Comparison of ENCODE assay signal across 26 mouse cellular contexts in the genomic region with DNA sequence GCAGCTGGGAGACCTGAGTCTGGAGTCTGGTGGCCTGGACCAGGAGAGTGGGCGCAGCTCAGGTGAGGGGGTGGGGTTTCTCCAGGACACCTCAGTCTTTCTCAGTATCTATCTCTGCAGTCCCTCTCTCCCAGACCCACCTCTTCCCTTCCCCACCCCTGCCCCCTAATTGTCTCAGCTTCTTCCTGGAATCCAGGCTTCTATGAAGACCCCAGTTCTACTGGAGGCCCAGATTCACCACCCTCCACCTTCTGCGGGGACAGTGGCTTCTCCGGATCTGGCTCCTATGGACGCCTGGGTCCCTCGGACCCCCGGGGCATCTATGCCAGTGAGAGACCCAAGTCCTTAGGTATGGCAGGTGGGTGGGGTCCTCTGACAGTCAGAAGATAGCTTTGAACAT. TPM values are rescaled to one million over a fixed set of nuclear protein-coding genes. Genes with fewer than 3 reads are reported as not detected.
DNase-seq lines count a peak whose midpoint lies in the region; ATAC-seq lines count a peak whose summit lies in the region.
"Had no signal": no experiment of that assay in that cellular context is flagged by ENCODE, and none has a peak within 500 bp of the region (broad histone marks: within the 10 kb centered on the region; RNA-seq: fewer than 3 reads in every experiment).

No protein-coding gene starts in this region.

- H3K9ac ChIP-seq in heart, embryonic 13.5 days, result peak overlapping the region; percentile 57
- no peak overlapping the region for H3K9ac ChIP-seq in heart, embryonic 16.5 days (ENCODE audit: low read length)
- H3K9ac ChIP-seq in forebrain, embryonic 11.5 days (ENCODE audit: low read length), result no peak overlapping the region
- H3K9ac ChIP-seq: embryonic facial prominence, embryonic 12.5 days; embryonic facial prominence, embryonic 15.5 days; forebrain, embryonic 12.5 days; forebrain, embryonic 15.5 days; hindbrain, embryonic 13.5 days had no signal

- peaks cover 56% of the 10 kb centered on the region for H3K4me1 ChIP-seq in heart, embryonic 13.5 days
- H3K4me1 ChIP-seq in heart, embryonic 16.5 days (ENCODE audit: control insufficient read depth, insufficient read depth, low read length), result peaks cover 26% of the 10 kb centered on the region
- H3K4me1 ChIP-seq in embryonic facial prominence, embryonic 10.5 days, result peaks cover 57% of the 10 kb centered on the region
- peaks cover 14% of the 10 kb centered on the region for H3K4me1 ChIP-seq in forebrain, embryonic 11.5 days (replicated peaks; ENCODE audit: control insufficient read depth, insufficient read depth, low read length)

- H3K27me3 ChIP-seq in heart, embryonic 13.5 days (replicated peaks), result peaks cover 25% of the 10 kb centered on the region
- H3K27me3 ChIP-seq in heart, embryonic 16.5 days (ENCODE audit: control insufficient read depth, insufficient read depth, low read length), result peaks cover 6% of the 10 kb centered on the region
- H3K27me3 ChIP-seq in embryonic facial prominence, embryonic 10.5 days (replicated peaks; ENCODE audit: low read depth, poor library complexity, severe bottlenecking), result peaks cover 53% of the 10 kb centered on the region
- peaks cover 30% of the 10 kb centered on the region for H3K27me3 ChIP-seq in forebrain, embryonic 11.5 days (ENCODE audit: control insufficient read depth, insufficient read depth, low read length)

- no peak for ATAC-seq in heart, embryonic 13.5 days (ENCODE audit: extremely low read depth, insufficient number of reproducible peaks, low FRiP score, low TSS enrichment)
- no peak for ATAC-seq in heart, embryonic 16.5 days (replicated peaks; ENCODE audit: extremely low read depth, insufficient read depth, low FRiP score)
- no peak for ATAC-seq in forebrain, embryonic 11.5 days (replicated peaks; ENCODE audit: low FRiP score)
- ATAC-seq: CD4-positive, CD25-positive, alpha-beta regulatory T cell, adult 4 months; forebrain, embryonic 15.5 days; hindbrain, embryonic 16.5 days; intestine, postnatal 0 days had no signal

- H3K4me2 ChIP-seq in heart, embryonic 13.5 days, result peak overlapping the region; percentile 19
- no peak overlapping the region for H3K4me2 ChIP-seq in heart, embryonic 16.5 days (ENCODE audit: low read depth, low read length)
- H3K4me2 ChIP-seq in forebrain, embryonic 11.5 days (ENCODE audit: low read depth, low read length, severe bottlenecking), result no peak overlapping the region
- H3K4me2 ChIP-seq: embryonic facial prominence, embryonic 12.5 days; embryonic facial prominence, embryonic 15.5 days; forebrain, embryonic 12.5 days; forebrain, embryonic 15.5 days; hindbrain, embryonic 13.5 days had no signal

- peaks cover 87% of the 10 kb centered on the region for H3K36me3 ChIP-seq in heart, embryonic 13.5 days
- H3K36me3 ChIP-seq in heart, embryonic 16.5 days (ENCODE audit: control insufficient read depth, insufficient read depth), result peaks cover 46% of the 10 kb centered on the region
- H3K36me3 ChIP-seq in embryonic facial prominence, embryonic 10.5 days (replicated peaks), result peaks cover 89% of the 10 kb centered on the region
- H3K36me3 ChIP-seq in forebrain, embryonic 11.5 days (ENCODE audit: control insufficient read depth, insufficient read depth, low read length), result peaks cover 3% of the 10 kb centered on the region; the same call in 1 of the 2 replicates

- peak; percentile 90 for DNase-seq in heart, adult 11 months
- DNase-seq in heart, postnatal 10 days, result no peak
- no peak for DNase-seq in heart, postnatal 4 days
- DNase-seq in heart, postnatal 14 days, result no peak
- no peak for DNase-seq in embryonic facial prominence, embryonic 10.5 days (ENCODE audit: low spot score)
- no peak for DNase-seq in forebrain, embryonic 11.5 days (ENCODE audit: low spot score)
- DNase-seq: adrenal gland, adult 2 months; adrenal gland, postnatal 14 days; cerebellum, adult 11 months; cerebellum, adult 8-10 months; cerebellum, postnatal 10 days; gastrocnemius, postnatal 14 days; heart, adult 18-20 months; kidney, adult 2 months had no signal

- H3K4me3 ChIP-seq in heart, embryonic 13.5 days, result no peak overlapping the region
- no peak overlapping the region for H3K4me3 ChIP-seq in heart, embryonic 16.5 days (ENCODE audit: low read length)
- no peak overlapping the region for H3K4me3 ChIP-seq in embryonic facial prominence, embryonic 10.5 days
- no peak overlapping the region for H3K4me3 ChIP-seq in forebrain, embryonic 11.5 days (ENCODE audit: low read depth, low read length)
- H3K4me3 ChIP-seq: embryonic facial prominence, embryonic 12.5 days; embryonic facial prominence, embryonic 15.5 days; forebrain, embryonic 12.5 days; forebrain, embryonic 15.5 days; hindbrain, embryonic 10.5 days; hindbrain, embryonic 13.5 days had no signal

- peak overlapping the region; percentile 98 for H3K27ac ChIP-seq in heart, embryonic 13.5 days (replicated peaks)
- H3K27ac ChIP-seq in heart, embryonic 16.5 days (ENCODE audit: low read length), result peak overlapping the region; percentile 55
- H3K27ac ChIP-seq in embryonic facial prominence, embryonic 10.5 days (replicated peaks), result peak overlapping the region; percentile 48; the same call in 1 of the 2 replicates
- H3K27ac ChIP-seq in forebrain, embryonic 11.5 days (ENCODE audit: low read depth, low read length), result no peak overlapping the region
- H3K27ac ChIP-seq: embryonic facial prominence, embryonic 12.5 days; embryonic facial prominence, embryonic 15.5 days; forebrain, embryonic 12.5 days; forebrain, embryonic 15.5 days; hindbrain, embryonic 10.5 days; hindbrain, embryonic 13.5 days; kidney, postnatal 0 days had no signal

- intact Hi-C loops in heart, postnatal 10 days (cut with DNase I), result no loop called here
- intact Hi-C loops in heart, postnatal 14 days (cut with DNase I), result no loop called here

- WGBS in heart, embryonic 13.5 days, result 78% methylated on average over 6 of the region's 6 CpGs
- WGBS in heart, embryonic 16.5 days, result 77% methylated on average over 6 of the region's 6 CpGs
- WGBS in embryonic facial prominence, embryonic 10.5 days, result 94% methylated on average over 6 of the region's 6 CpGs
- WGBS in forebrain, embryonic 11.5 days, result 96% methylated on average over 6 of the region's 6 CpGs

- peaks cover 20% of the 10 kb centered on the region for H3K9me3 ChIP-seq in heart, embryonic 13.5 days
- H3K9me3 ChIP-seq in heart, embryonic 16.5 days (replicated peaks; ENCODE audit: control insufficient read depth, low read length), result peaks cover 20% of the 10 kb centered on the region
- peaks cover 27% of the 10 kb centered on the region for H3K9me3 ChIP-seq in embryonic facial prominence, embryonic 10.5 days
- H3K9me3 ChIP-seq in forebrain, embryonic 11.5 days (ENCODE audit: control insufficient read depth, low read length), result peaks cover 7% of the 10 kb centered on the region
- H3K9me3 ChIP-seq: hindbrain, embryonic 13.5 days had no signal

RNA-seq across cellular contexts. Expression of gene Dact3, which starts 8.0 kb away (rescaled TPM):
- total RNA-seq in heart, postnatal 10 days (2021), result 10 to 100 TPM; 28.2 to 32.7 TPM
- polyA plus RNA-seq in heart, embryonic 13.5 days (2015; fragmentation: Nextera tagmentation; extraction: Ambion mirVana), result 4.6 and 4.7 TPM in 2 replicates
- total RNA-seq in heart, postnatal 4 days (2021), result 10 to 100 TPM; 45.2 to 48.6 TPM
- polyA plus RNA-seq in heart, embryonic 16.5 days (2015; fragmentation: Nextera tagmentation; extraction: Ambion mirVana), result 2.8 and 3.1 TPM in 2 replicates
- 10 to 100 TPM; 18.6 to 19.0 TPM for total RNA-seq in heart, postnatal 14 days (2021)
- polyA plus RNA-seq in embryonic facial prominence, embryonic 10.5 days (2016; fragmentation: Nextera tagmentation; extraction: Ambion mirVana), result 5.5 and 6.0 TPM in 2 replicates
- polyA plus RNA-seq in forebrain, embryonic 11.5 days (2014; fragmentation: Nextera tagmentation; extraction: Ambion mirVana), result 4.8 and 7.0 TPM in 2 replicates
- polyA plus RNA-seq: CD4-positive, CD25-positive, alpha-beta regulatory T cell, adult 4 months had no signal

RNA-seq across cellular contexts. Expression of gene Gng8, which starts 8.4 kb away (rescaled TPM):
- 1 to 10 TPM in 1 of 2 experiments, under 1 TPM in 1; 0.82 to 1.4 TPM for total RNA-seq in heart, postnatal 10 days (2021)
- polyA plus RNA-seq in heart, embryonic 13.5 days (2015; fragmentation: Nextera tagmentation; extraction: Ambion mirVana), result 4.5 and 4.9 TPM in 2 replicates
- 1 to 10 TPM; 1.4 to 1.8 TPM for total RNA-seq in heart, postnatal 4 days (2021)
- polyA plus RNA-seq in heart, embryonic 16.5 days (2015; fragmentation: Nextera tagmentation; extraction: Ambion mirVana), result 2.9 and 3.7 TPM in 2 replicates
- under 1 TPM; 0.81 to 0.98 TPM for total RNA-seq in heart, postnatal 14 days (2021)
- polyA plus RNA-seq in embryonic facial prominence, embryonic 10.5 days (2016; fragmentation: Nextera tagmentation; extraction: Ambion mirVana), result 14.7 and 20.3 TPM in 2 replicates
- 7.3 and 7.4 TPM in 2 replicates for polyA plus RNA-seq in forebrain, embryonic 11.5 days (2014; fragmentation: Nextera tagmentation; extraction: Ambion mirVana)
- polyA plus RNA-seq: CD4-positive, CD25-positive, alpha-beta regulatory T cell, adult 4 months had no signal

RNA-seq across cellular contexts. Expression of gene Ptgir, which starts 23.1 kb away (rescaled TPM):
- 1 to 10 TPM; 2.6 to 2.8 TPM for total RNA-seq in heart, postnatal 10 days (2021)
- polyA plus RNA-seq in heart, embryonic 13.5 days (2015; fragmentation: Nextera tagmentation; extraction: Ambion mirVana), result 0.32 and 0.59 TPM in 2 replicates
- 1 to 10 TPM; 1.9 to 2.7 TPM for total RNA-seq in heart, postnatal 4 days (2021)
- polyA plus RNA-seq in heart, embryonic 16.5 days (2015; fragmentation: Nextera tagmentation; extraction: Ambion mirVana), result 1.4 and 1.5 TPM in 2 replicates
- total RNA-seq in heart, postnatal 14 days (2021), result 1 to 10 TPM; 1.4 to 1.6 TPM
- 0.52 and 0.64 TPM in 2 replicates for polyA plus RNA-seq in embryonic facial prominence, embryonic 10.5 days (2016; fragmentation: Nextera tagmentation; extraction: Ambion mirVana)
- 0.11 and 0.39 TPM in 2 replicates for polyA plus RNA-seq in forebrain, embryonic 11.5 days (2014; fragmentation: Nextera tagmentation; extraction: Ambion mirVana)

RNA-seq across cellular contexts. Expression of gene Prkd2, which starts 40.5 kb away (rescaled TPM):
- total RNA-seq in heart, postnatal 10 days (2021), result 10 to 100 TPM; 27.8 to 31.9 TPM
- polyA plus RNA-seq in heart, embryonic 13.5 days (2015; fragmentation: Nextera tagmentation; extraction: Ambion mirVana), result 9.6 and 11.1 TPM in 2 replicates
- 10 to 100 TPM; 23.0 to 23.4 TPM for total RNA-seq in heart, postnatal 4 days (2021)
- polyA plus RNA-seq in heart, embryonic 16.5 days (2015; fragmentation: Nextera tagmentation; extraction: Ambion mirVana), result 13.0 and 15.4 TPM in 2 replicates
- 10 to 100 TPM; 35.3 to 35.9 TPM for total RNA-seq in heart, postnatal 14 days (2021)
- 12.9 and 13.1 TPM in 2 replicates for polyA plus RNA-seq in embryonic facial prominence, embryonic 10.5 days (2016; fragmentation: Nextera tagmentation; extraction: Ambion mirVana)
- 11.0 and 11.6 TPM in 2 replicates for polyA plus RNA-seq in forebrain, embryonic 11.5 days (2014; fragmentation: Nextera tagmentation; extraction: Ambion mirVana)

RNA-seq across cellular contexts. Expression of gene Calm3, which starts 40.8 kb away (rescaled TPM):
- 100 to 1,000 TPM; 252 to 262 TPM for total RNA-seq in heart, postnatal 10 days (2021)
- polyA plus RNA-seq in heart, embryonic 13.5 days (2015; fragmentation: Nextera tagmentation; extraction: Ambion mirVana), result 85.5 and 101 TPM in 2 replicates
- total RNA-seq in heart, postnatal 4 days (2021), result 100 to 1,000 TPM; 309 to 310 TPM
- 112 and 128 TPM in 2 replicates for polyA plus RNA-seq in heart, embryonic 16.5 days (2015; fragmentation: Nextera tagmentation; extraction: Ambion mirVana)
- total RNA-seq in heart, postnatal 14 days (2021), result 100 to 1,000 TPM; 228 to 250 TPM
- polyA plus RNA-seq in embryonic facial prominence, embryonic 10.5 days (2016; fragmentation: Nextera tagmentation; extraction: Ambion mirVana), result 121 and 126 TPM in 2 replicates
- polyA plus RNA-seq in forebrain, embryonic 11.5 days (2014; fragmentation: Nextera tagmentation; extraction: Ambion mirVana), result 276 and 285 TPM in 2 replicates
